Mouse (Mus musculus) ZHBTc4 (cell line): ENCODE results near the gene Cyb561.
A peak's percentile ranks its signal among the peaks of the same experiment; 100 is the strongest.

ENCODE experiments used
- DNase-seq: peaks from one replicate; pipeline ENCODE4 v3.0.0-alpha.2; 2011; ENCODE audit warnings: low read depth, low spot score

Gene Cyb561

DNA sequence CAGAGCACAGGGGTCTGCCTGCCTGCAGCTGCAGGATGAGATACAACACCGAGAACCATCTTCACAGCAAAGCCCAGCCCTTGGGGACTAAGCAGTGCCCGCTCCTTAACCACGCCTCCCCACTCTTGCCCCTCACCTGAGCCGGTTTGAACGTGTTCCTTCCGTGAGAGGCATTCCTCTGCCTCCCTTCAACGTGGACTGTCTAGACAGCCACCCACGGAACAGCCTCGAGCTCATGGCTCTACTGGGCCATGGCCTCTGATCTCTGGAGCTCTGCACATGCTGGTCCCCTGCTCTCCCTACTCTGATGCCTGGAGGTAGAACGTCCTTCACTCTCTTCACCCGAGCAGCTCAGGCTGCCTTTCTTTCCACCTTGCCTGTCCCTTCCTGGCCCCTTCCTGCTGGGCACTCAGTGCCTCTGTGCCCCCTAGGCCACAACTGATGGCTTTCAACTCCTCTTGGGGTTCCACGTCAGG, at the start of gene Cyb561:
Cyb561 (minus strand) TSS at position 426 of the 476 bp plus-strand sequence.
- DNase-seq = peak; percentile 79

DNA sequence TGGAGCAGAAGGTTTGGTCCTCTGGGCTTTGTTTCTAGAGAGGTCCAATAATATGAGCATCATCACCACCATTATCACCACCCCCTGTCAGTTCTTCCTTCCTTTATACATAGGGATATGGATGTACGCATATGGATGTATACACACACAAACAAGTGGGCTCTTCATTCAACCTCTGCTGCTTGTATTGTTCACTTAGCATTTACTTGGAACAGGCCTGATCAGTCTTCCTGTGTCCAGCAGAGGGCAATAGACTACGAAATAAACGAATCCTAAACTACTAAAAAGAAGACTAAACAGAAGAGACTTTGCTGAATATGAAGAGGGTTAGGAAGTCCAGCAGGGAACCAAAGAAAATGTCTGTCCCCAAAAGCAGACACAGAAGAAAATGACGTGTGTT, 48.6 kb upstream of the Cyb561 start:
- DNase-seq = peak; percentile 55

DNA sequence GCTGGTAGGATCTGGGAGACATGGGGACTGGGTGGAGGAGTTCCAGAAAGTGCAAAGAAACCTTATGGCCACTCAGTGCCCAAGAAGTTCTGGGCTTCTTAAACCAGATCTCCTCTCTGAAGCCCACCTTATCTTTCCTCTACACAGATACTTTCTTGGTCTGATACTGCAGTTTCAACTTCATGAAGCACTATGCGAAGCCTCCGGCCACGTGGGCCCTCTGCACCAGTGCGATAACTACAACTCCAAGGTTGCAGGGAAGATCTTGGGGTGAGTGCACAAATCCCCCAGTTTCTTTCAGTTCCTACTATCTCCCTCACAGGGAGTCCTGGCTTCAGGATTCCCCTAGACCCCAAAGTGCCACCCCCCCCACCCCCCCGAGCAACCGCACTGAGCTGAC, 46.9 kb upstream of the Cyb561 start:
- no peak for DNase-seq

DNA sequence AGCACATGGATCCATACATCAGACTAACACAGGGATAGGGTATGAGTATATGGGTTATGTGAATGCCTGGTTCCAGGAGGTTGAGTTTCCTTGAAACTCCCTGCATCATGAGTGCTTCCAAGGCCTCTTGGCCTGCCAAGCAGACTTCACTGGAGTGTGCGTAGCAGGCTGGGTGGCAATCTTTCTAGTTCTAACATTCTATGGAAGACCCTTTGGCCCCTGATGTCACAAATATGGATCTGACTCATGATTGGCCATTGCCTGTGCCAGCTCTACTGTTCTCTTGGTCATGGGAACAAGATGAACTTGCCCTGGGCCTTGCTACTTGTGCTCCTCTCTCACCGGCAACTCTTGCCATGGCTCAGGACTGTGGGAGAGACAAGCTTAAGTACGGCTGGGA, 41.2 kb upstream of the Cyb561 start, which contains the start of gene Ace3:
Ace3 (plus strand) TSS at position 301 of the 400 bp plus-strand sequence.
- no peak for DNase-seq

DNA sequence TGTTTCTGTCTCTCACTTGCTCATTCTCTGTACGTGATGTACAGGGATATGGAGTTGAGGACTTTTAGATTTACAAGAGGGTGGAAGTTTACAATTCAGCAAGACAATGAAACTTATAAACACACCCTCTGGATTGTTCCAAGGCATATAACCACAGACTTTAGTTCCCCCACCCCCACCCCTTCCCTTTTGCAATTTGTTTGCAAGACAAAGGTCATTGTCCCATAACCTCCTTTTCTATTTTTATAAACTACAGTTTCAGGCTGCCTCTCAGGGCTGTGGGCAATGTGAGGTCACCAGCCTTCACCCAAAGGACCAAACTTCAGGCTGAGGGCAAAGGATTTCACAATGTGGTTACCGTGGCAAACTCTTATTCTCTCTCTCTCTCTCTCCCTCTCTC, 37.1 kb upstream of the Cyb561 start:
- DNase-seq = no peak

DNA sequence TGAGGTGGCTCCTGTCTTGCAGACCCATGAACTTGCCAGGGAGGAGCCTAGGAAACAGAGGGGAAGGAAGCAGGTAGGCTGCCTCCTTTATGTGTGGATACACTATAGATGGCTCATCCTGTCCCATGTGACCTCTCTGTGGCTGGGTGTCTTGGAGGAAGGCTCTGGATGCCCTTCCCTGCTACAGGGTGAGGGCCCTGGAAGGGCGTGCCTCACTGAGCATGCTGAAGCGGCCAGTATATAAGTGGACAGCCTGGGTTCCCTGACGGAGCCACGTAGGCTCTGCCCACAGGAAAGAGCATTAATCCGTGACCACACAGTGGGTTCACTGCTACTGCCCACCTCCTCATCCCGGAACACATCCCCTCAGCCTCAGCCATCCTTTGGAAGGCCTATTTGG, 36.3 kb upstream of the Cyb561 start:
- DNase-seq = no peak

DNA sequence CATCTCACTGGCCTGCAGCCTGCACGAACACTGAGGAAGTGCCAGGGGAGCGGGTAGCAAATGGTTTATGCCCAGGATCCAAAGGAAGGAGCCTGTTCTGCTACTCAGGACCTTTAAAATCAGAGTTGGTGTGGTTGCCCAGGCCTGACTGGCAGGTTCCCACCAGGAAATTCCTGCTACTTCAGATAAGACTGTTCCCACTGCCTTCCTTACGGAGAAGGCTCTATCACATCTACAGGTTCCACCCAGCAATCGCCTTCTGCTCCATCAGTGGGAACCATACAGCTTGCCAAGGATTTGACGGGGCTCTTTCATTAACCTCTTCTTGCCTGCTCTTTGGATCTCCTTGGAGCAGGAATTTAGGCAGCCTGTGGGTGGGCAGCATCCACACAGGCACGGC, 34.3 kb upstream of the Cyb561 start:
- DNase-seq = no peak

DNA sequence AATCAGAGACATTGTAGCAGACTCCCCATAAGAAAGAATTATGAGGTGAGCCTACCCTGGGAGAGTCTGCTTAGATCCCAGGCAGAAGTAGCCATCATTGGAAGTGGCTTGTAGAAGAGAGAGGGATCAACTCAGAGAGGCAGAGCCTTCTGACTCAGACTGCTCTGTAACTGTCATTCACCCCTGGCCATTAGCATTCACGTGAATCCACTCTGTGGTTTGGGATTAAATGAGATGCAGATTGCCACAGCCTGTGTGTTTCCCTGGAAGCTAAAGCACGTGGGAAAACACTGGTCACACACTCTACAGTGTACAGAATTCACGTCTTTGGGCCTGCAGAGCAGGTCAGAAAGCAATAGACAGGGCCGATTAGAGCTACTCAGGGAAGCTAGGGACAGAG, 31.3 kb upstream of the Cyb561 start:
- no peak for DNase-seq

DNA sequence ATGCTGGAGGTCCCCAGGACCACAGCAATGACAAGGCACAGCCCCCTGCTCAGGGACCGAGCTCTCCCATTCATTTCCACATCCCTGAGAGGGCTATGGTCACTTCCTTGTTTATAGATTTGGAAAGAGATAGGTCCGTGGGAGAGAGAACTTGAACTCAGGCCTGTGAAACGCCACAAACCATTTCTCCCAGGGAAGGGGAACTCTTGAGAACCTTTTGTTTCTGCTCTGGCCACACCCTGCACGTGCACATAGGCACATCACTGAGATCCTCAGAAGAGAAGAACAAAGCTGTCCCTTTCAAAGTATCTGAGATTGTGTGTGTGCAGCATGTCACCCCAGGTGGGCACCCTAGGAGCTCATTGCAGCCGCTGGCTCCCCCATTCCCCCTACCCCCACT, 25.5 kb upstream of the Cyb561 start:
- no peak for DNase-seq

DNA sequence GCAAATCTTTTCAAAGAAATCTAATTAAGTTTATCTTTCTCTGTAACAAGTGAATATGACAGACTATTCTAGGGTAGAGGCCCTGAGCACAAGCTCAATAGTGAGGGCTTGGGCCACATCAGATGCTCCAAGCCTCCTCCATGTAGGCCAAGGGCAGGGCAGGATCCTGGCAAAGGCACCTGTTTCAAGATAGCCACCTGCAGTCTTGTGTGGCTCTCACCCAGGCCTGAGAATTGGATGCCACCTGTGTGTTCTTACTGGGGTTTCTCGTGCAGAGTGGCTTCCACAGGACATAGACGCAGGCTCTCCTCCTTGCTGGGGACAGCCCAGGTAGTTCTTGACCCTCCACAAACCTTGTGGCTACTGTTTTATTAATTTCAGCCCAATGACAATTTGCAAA, 25.1 kb upstream of the Cyb561 start:
- no peak for DNase-seq

DNA sequence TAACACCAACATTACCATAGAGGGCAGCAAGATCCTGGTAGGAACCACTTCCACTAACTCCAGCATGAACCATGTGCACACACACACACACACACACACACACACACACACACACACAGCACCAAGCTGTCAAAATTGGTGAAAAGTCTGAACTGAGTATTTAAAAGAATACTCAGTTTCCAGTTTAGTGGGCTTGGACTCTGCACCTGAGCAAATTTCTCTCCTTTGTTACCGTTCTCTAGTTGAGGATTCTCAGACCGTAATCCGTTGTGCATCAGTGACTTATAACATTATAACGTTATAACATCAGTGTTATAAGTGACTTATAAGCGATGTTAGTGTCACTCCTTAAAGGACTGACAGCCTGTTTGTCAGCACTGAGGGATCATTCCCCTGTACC, 22.5 kb upstream of the Cyb561 start:
- DNase-seq = no peak

DNA sequence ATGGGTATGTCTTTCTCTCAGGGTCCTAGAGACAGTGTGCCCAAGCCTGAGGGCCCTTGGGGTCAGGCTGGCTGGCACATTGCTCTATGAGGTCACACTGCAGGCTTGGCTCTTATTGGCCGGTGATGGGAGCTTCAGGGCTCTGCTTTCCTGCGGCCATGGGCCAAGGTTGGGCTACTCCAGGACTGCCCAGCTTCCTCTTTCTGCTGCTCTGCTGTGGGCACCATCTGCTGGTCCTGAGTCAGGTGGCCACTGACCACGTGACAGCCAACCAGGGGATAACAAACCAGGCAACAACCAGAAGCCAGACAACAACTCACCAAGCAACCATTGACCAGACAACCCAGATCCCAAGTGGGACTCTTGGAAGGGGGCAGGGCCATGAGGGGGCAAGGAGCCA, 21.9 kb upstream of the Cyb561 start:
- no peak for DNase-seq

DNA sequence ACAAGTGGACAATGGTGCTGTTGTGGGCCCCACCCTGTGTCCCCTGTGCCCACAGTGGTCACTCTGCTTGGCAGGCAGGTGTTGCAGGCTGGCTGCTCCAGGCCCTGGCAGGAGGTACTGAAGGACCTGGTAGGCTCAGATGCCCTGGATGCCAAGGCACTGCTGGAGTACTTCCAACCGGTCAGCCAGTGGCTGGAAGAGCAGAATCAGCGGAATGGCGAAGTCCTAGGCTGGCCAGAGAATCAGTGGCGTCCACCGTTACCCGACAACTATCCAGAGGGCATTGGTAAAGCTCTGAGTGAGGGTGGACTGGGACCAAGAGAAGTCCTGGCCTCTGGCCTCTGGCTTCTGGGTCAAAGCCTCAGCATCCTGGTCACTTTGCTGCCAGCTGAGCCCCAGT, 21.5 kb upstream of the Cyb561 start:
- no peak for DNase-seq

DNA sequence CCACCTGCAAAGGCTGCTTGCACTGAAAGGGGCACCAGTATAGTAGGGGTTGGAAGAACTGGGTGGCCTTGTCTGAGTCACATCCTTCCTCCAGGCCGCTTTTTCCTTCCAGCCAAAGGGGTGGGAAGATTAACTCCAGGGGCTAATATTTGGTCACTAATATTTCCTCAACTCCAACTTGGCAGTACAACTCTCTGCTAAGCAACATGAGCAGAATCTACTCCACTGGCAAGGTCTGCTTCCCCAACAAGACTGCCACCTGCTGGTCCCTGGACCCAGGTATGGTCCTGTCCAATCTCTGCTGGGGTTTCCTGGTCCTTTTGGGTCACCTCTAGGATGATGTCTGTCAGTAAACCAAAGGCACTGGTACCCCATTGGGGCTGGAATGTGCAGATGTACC, 16.4 kb upstream of the Cyb561 start:
- DNase-seq = no peak

DNA sequence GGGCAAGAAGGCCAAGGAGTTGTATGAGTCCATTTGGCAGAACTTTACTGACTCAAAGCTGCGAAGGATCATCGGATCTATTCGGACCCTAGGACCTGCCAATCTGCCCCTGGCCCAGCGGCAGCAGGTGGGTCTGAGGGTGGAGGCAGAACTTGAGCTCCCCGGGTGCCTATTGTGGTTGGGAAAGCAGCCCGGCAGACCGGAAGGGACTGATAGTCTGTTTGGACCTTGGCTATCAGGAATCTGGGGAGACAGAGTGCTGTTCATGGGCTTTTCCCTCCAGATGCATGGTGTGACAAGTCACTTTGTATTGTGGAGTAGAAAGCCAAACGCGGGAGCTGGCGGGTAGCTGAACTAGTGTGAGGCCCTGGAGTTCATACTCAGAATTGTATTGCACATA, 15.8 kb upstream of the Cyb561 start:
- DNase-seq = no peak

DNA sequence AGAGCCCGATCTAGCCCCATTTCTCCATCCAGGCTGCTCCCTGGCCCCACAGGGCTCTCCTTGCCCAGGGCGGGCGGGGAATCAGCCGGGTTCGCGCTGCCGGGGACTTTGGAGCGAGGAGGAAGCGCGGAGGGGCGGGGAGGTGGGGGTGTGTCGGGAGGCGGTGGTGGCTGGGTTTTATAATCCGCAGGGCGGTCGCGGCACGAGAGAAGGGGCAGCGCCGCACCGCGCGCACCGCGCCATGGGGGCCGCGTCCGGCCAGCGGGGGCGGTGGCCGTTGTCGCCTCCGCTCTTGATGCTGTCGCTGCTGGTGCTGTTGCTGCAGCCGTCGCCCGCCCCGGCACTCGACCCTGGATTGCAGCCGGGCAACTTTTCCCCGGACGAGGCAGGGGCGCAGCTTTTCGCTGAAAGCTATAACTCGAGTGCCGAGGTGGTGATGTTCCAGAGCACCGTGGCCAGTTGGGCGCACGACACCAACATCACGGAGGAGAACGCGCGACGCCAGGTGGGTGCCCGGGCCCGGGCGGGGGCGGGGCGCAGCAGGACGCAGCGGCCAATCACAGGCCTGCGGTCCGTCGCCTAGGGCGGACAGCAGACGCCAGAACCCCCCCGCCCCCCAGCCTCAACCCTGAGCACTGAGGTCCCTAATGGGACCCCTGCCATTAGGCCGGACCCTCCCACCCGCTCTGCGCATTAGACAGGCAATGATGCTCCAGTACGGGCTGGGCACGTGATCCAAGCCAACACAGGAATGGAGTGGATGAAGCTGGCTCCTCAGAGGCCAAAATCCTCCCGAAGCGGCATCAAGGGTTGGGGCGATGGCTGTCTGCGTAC, 14.8 kb upstream of the Cyb561 start, which contains the start of gene Ace:
Ace (plus strand) TSS at position 205 of the 834 bp plus-strand sequence.
- DNase-seq = peak; percentile 51

DNA sequence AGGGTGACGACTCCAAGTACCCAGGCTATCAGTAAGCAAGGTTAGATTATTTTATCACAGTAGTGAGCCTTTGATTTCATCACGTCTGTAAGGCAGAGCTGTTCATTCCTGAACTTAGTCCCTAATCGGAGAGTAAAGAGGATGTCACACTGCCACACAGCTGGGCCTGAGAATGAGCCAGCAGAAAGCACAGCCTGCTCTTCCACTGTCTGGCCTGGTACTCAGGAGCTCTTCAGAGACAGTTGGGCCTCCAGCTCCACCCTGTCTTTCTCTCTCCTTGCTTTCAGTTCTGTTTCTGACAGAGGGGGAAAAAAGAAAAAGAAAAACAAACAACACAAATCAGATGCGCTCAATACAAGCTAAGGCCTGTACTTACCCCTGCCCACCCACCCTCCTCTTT, 13.2 kb upstream of the Cyb561 start:
- DNase-seq = no peak

DNA sequence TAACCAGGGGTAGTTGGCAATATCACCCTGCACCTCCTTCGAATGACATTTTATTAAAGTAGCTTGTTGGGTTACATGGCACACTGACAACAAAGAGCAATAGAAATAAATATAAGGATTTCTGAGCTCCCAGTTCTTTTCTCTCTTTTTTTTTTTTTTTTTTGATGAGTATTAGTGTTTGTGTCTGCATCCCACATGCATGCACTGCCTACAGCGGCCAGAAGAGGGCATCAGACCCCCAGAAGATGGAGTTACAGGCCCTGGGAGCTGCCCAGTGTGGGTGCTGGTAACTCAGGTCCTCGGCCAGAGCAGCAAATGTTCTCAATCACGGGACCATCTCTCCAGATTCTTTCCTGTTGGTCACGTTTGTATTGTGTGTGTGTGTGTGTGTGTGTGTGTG, 11.6 kb upstream of the Cyb561 start:
- peak; percentile 82 for DNase-seq

DNA sequence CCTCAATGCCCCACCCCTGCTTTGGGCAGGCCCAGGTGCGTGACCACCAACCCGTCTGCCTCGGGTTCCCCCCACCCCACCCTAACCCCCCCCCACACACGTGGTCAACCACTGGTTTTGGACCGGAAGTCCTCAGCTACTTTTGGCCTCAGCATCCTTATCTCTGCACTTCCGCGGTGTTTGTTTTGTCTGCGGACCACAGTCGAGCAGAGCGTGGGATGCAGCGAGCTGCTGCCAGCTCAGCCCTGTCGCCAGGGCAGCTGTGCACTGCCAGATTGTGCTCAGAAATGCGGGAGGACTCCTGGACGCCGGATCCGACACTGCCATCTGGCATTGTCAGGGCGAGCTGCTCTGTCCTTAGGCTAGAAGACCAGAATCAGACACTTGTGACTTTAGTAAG, 6.2 kb upstream of the Cyb561 start:
- DNase-seq = no peak

DNA sequence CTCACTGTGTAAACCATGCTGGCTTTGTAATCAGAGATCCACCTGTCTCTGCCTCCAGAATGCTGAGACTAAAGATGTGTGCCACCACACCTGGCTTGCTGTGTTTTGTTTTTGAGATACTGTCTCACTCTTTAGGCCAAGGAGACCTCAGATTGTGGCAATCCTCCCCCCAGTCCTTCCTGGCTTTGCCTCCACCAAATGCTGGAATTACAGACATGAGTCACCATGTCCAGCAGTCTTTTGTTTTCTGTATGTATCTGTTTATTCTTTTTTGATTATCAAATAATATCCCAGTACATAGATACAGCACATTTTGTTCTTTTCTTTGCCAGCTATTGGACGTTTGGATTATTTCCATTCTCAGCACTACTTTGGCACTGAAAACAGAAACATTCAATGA, 5.4 kb upstream of the Cyb561 start:
- no peak for DNase-seq

DNA sequence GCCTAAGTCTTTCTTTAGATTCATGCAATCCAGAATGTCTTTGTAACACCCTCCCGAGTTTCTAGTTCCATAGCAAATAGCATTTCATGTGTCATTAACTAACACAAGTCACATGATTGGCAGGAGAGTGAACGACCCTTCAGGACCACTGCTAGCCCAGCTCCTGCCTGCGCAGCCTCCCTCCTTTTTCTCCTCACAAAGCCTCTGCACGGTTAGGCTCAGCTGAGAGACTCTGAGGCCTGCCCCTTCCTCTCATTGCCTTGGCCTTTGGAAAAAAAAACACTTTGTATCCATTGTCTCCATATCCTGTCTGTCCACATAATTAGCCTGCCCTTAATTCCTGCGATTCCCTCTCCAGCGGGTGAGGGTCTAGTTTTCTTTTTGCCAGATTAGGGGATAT, 4.4 kb upstream of the Cyb561 start:
- DNase-seq = no peak

DNA sequence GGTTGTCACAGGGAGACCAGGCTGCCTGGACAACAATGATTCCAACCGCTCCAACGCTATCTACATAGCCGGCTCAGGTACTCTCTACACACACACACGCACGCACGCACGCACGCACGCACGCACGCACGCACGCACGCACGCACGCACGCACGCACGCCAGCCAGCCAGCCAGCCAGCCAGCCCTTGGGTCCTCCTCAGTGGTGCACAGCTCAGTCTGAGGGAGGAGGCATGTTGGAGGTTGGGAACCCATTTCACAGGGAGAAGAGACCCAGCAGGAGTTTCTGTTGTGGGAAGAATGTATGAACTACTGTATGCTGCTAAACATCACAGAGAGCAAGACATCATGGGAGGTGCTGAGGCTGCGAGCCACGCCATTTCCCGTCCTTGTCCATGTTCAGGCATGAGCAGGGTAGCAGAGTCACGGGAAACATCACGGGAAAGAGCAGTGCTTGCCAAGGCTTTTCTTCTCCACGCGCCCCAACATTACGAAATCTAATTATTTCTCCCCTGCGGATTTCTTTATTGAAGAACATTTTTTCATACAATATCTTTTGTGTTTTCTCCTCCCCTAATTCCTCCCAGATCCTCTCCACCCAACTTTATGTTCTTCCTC, 2.8 kb upstream of the Cyb561 start:
- peak; percentile 87 for DNase-seq

DNA sequence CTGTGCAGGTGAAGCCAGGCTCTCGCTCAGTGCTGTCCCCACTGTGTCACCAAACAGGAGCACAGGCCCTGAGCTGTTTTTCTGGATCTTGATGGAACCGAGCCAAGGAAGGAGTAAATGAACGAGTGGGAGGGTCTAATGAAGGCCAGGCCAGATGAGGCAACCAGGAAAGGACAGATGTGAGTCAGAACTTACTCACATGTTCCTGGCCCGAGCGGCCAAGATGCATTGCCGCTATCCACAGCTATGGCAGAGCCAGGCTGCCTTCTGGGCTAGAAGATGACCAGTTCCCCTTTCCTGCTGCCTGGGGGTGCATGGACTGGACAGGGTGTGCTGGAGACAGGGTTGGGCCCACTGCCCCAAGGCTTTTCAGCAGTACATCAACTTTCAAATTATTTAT, 266 bp upstream of the Cyb561 start:
- DNase-seq = no peak
